Mouse (Mus musculus) frontal cortex, adult (tissue): ENCODE results near the gene Wdr34.

ENCODE experiments used
- ATAC-seq: cut with Nextera tagmentation; 2 replicates; pipeline ENCODE4 v1.9.2; 2017; ENCODE audit warnings: mild to moderate bottlenecking, moderate library complexity, mixed read lengths; ENCODE audit not compliant: low TSS enrichment

Wdr34 gene

GRCm38 (mm10) chr2:30048699-30049388, at the start of gene Wdr34:
Gene Wdr34 (minus strand): TSS chr2:30048881.
- ATAC-seq, result peak; percentile 94

DNA sequence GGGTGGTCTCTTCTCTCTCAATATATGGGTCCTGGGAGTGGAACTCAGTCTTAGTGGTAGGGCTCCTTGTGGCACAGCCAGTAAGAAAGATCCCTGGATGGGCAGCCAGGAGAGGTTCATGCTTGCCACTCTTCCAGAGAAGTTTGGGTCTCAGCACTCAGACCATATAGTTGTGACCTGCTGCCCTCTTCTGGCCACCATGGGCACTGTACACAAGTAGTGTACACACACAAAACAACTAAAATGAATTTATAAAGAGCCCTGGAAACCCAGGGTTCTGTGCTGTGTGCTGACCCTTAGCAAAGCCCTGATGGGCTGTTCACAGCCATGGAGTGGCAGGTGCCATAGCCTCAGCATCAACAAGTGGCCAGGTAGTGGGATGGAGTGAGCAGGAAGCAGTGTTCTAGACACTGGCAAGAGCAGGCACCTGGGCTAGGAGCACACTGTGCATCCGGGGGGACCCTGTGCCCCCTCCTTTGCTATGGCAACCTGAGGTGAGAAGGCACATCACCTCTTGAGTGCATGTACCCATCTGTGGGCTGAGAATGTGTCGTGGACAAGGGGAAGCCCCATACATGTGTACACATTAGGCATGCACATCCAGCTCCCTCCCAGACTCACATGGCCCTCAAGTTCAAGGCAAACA, 47.3 kb upstream of the Wdr34 start:
- ATAC-seq, result no peak

DNA sequence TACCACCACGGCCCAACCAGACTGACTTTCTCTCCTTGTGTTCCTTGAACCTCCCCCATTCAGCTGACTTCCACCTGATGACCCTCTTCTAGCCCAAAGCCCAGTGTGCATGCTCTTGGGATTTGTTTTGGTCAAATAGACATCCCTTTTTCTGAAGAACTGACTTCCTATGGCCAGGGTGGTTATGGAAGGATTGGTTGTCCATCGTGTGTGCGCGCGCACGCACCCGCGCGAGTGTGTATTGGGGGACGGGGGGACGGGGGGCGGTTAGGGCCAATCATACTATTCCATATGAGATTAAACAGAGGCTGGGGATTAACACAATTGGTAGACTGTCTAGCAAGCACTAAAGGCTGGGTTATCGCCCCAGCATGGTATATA, 45.5 kb upstream of the Wdr34 start:
- no peak for ATAC-seq

DNA sequence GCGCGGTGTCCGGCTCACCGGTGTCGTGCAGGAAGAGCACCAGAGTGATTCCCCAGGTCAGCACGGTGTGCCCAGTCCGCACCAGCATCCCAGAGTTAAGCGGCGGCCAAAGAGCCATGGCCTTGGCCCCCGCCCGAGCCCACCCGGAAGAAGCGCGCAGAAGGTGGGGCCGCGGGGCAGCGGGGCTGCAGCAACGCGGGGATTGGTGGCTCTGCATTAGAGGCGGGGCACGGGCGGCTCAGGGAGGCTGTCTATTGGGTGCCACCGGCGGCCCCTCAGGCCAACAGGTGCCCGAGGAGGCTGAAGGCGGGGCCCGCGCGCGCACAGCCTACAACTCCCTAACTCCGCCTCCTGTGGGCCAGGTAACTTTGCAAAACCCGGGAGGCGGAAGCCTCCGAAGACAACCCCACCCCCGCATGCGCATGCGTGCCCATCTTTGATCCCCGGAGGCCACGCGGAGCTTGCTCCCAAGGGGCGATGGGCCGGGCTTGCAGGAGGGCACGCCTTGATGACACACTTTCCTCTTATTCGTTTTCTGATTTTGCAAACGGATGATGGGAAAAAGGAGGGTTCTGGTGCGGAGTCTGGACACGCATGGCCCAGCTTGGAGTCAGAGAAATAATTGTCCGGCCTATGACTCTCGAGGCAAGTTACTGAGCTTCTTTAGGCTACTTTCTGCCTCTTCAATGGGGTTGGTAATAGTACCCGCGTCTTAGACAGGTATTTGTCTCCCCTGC, 45.0 kb upstream of the Wdr34 start, which contains the start of gene Zdhhc12:
Gene Zdhhc12 (minus strand): TSS at position 178 of the 737 bp plus-strand sequence.
- ATAC-seq, result peak; percentile 93

- no peak for ATAC-seq
Measured at GRCm38 (mm10) chr2:30092280-30092918, 43.7 kb upstream of the Wdr34 start.

DNA sequence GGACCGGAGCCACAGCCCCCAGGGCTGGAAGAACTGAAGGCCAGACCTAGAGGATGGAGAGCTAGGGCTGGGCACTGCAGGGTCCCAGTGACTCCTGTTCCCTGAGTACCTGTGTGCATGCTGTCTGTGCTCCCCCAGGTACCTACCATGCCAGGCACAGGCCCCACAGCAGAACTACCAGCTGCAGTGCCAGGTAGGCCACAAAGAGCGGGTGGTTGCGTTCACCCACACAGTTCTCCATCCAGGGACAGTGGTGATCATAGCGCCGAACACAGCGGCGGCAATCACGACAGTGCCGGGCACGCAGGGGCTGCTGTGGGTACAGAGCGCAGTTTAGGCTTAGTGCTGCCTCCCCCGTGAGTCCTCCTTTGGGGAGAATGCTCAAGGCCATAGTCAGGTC, 42.8 kb upstream of the Wdr34 start:
- ATAC-seq, result no peak

DNA sequence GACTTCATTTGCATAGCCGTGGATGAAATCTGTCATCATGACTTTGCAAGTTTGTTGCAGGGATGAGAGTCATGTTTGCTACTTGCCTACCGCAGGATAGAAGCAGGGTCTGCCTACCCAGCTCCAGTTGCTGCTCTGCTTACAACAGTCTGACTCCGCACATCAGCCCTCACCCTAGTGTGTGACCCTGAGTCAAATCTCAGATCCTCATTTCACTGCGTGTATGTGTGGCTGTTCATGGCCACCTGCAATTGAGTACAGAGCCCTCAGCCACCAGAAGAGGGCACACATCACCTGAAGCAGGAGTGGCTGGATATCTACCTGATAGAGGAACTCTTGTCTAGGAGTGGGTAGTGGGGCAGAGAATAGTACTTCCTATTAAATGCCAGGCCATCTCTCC, 38.6 kb upstream of the Wdr34 start:
- no peak for ATAC-seq

GRCm38 (mm10) chr2:30084632-30085031, 36.0 kb upstream of the Wdr34 start:
- ATAC-seq, result no peak

DNA sequence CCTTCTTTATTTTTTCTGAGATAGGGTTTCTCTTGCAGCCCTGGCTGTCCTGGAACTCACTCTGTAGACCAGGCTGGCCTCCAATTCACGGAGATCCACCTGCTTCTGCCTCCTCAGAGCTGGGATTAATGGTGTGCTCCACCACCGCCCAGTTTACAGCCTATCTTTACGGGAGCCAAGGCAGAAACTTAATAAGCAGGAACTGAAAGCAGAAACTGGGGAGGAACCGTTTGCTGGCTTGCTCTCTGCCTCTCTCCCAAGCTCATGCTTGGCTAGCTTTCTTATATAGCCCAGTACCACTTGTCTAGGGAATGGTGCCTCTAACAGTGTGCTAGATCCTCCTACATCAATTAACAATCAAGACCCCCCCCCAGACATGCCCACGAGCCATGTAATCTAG, 35.4 kb upstream of the Wdr34 start:
- ATAC-seq, result no peak

DNA sequence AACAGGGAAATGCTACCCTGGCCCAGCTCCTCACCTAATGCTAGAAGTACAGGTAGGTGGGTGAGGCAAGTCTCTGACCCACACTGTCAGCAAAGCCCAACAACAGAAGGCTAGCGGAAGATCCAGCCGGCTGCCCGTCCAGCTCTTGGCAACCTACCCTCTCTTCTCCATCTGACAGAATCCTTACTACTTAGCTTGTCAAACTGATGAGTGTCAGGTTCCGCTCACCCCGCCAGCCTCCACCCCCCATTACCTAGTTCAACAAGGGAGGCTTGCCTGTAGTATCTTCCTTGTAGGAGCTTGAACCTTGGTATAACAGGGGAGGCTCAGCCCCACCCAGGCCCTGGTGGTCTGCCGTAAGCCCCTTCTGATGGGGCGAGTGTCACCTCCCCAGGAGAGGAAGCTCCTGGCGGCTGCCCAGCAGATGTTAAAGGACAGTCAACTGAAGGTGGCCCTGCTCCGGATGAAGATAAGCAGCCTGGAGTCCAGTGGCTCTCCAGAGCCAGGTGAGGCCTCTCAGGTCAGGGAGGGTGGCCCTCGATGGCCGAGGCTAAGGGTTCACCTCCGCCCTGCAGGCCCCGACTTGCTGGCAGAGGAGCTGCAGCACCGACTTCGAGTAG, 31.6 kb upstream of the Wdr34 start:
- no peak for ATAC-seq

DNA sequence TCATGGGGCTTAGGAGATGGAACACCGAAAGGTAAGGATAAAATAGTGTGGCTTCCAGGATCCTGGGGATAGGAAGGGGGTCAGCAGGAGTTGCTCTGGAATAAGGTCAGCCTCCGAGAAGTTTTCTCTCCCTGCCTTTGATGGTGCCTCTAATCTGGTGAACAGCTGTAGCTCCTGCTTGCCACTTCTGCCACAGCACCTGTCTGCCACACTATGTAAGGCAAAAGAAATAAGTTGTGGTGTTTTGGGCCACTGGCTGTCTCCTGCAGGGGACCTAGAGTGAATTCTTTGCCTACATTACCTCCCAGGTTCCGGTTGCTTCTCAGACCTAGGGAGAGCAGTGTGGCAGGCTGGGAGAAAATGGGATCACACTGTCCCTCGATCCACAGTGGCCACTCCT, 30.1 kb upstream of the Wdr34 start:
- no peak for ATAC-seq

- no peak for ATAC-seq
Measured at GRCm38 (mm10) chr2:30078349-30078712, 29.6 kb upstream of the Wdr34 start.

GRCm38 (mm10) chr2:30077502-30078348, 29.0 kb upstream of the Wdr34 start, which contains the start of gene Pkn3:
Gene Pkn3 (plus strand): TSS chr2:30077684.
- ATAC-seq, result peak; percentile 90

- no peak; the same call in 1 of the 2 replicates for ATAC-seq
Measured at GRCm38 (mm10) chr2:30076959-30077358, 28.3 kb upstream of the Wdr34 start.

DNA sequence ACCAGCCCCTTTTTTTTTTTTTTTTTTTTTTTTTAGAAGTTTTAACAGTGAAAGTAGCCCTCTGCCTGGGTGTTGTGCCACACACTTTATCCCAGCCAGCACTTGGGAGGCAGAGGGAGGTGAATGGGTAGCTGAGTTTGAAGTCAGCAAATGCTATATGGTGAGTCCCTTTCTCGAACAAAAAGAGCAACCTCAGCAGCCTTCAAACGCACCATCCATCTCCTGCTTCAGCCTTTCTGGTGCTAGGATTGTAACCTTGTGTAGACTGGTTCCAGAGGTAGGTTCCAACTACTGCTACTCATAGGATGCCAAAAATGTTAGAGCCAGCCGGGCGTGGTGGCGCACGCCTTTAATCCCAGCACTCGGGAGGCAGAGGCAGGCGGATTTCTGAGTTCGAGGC, 27.8 kb upstream of the Wdr34 start:
- no peak for ATAC-seq

DNA sequence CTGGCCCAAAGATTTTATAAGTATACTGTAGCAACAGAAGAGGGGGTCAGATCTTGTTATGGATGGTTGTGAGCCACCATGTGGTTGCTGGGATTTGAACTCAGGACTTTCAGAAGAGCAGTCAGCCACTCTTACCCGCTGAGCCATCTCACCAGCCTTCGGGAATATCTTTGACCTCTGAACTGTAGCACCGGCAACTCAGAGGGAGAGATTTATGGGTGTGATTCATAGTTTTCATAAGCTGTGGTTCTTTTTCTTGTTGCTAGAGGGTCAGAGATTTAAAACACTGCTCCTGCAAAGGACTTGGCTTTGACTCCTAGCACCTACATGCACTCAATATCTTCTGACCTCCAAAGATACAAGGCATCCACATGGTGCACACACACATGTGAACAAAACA, 26.9 kb upstream of the Wdr34 start:
- ATAC-seq, result no peak

DNA sequence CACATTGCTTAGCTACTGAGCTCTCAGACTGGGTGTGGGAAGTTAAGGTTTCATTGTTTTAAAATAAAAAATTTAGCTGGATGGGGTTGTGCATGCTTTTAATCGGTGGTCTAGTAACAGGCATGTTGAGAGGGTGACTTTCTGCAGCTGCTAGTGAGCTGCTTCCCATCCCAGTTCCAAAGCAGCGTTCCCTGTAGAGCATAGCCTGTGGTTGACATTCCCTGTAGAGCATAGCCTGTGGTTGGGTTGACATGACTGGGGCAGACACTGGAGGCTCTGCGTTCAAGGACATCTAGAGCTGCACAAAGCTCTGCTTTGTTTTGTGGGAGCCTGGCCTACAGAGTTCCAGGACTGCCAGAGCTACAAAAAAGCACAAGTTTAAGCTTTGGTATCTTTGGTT, 24.6 kb upstream of the Wdr34 start:
- no peak for ATAC-seq

DNA sequence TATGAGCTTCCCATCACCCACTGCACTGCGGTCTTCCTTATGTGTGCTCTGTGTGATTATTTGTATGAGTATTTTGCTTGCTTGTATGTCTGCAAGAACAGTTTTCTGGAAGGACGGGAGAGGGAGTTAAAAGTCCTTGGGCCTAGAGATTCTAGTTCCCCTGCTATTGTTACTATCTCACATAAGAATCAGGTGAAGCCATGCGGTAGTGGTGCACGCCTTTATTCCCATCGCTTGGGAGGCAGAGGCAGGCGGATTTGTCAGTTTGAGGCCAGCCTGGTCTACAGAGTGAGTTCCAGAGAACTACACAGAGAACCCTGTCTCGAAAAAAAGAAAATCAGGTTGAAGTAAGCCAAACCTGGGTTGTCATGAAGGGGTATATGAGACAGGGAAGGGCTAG, 24.2 kb upstream of the Wdr34 start:
- no peak for ATAC-seq

GRCm38 (mm10) chr2:30067962-30068361, 19.3 kb upstream of the Wdr34 start:
- ATAC-seq, result no peak

DNA sequence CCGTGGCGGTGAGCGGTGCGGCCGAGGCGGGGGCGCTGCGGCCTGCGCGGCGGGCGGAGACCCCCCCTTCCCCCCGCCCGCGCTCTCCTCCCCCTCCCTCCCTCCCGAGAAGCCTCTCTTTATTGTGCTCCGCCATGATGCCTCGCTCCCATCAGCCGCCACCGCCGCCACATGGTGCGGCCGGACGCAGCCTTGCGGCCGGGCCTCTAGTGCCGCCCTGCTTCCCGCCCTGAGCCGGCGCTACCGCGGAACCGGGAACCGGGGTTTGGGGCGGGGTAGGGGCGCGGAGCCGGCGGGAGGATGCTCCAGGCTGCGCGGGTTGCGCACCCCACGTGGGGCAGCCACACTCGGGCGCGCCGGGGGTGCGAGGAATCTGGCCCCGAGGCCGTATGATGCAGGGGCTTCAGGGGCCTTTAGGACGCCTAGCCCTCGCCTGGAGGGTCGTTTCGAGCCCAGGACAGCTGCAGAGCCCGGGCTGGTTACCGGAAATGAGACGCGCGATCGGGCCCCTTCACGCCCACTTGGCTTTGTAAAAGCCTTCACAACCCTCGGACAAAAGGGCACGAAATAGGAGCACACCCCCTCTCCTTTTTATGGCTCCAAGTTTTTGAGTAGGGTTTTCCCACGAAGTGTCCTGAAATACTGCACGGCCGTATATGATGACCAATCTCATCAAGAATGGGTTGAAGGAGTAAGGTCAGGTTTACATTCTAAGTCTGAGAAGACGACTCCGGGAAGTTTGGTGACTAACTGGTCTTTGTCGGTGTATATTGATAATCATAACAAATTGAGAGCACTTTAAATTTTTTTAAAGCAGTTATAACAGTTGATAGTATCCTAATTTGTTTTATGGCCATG, 18.6 kb upstream of the Wdr34 start:
- no peak for ATAC-seq
